Mouse (Mus musculus) intestine, postnatal 0 days (tissue): ENCODE data around the gene Trat1. TPM values are rescaled to one million over a fixed set of nuclear protein-coding genes. Genes with fewer than 3 reads are reported as not detected.

Source experiments
- ATAC-seq: fragments of 200-750 bp; cut with Nextera tagmentation; 2 replicates; pipeline ENCODE4 v1.8.0; 2017; ENCODE audit warnings: mild to moderate bottlenecking, moderate TSS enrichment, moderate library complexity
- H3K27ac ChIP-seq: fragments of 300-500 bp; sonication (generic); 2 replicates; pipeline ENCODE4 v1.5.1; 2014; ENCODE audit warnings: mild to moderate bottlenecking, low read depth, low read length, moderate library complexity
- H3K27me3 ChIP-seq: fragments of 300-500 bp; sonication (generic); replicated peaks from 2 replicates; pipeline ENCODE4 v1.6.1; 2014; ENCODE audit warnings: low read length, mixed read lengths; ENCODE audit not compliant: control insufficient read depth, insufficient read depth
- H3K36me3 ChIP-seq: fragments of 300-500 bp; sonication (generic); 2 replicates; pipeline ENCODE4 v1.6.1; 2014; ENCODE audit warnings: mild to moderate bottlenecking, moderate library complexity; ENCODE audit not compliant: control insufficient read depth, insufficient read depth
- H3K4me1 ChIP-seq: fragments of 300-500 bp; sonication (generic); replicated peaks from 2 replicates; pipeline ENCODE4 v1.6.1; 2014; ENCODE audit warnings: antibody characterized with exemption, low read length, mixed read lengths; ENCODE audit not compliant: control insufficient read depth, insufficient read depth
- H3K4me2 ChIP-seq: fragments of 300-500 bp; sonication (generic); replicated peaks from 2 replicates; pipeline ENCODE4 v1.6.1; 2014; ENCODE audit warnings: low read depth, mild to moderate bottlenecking, moderate library complexity
- H3K4me3 ChIP-seq: fragments of 300-500 bp; sonication (generic); 2 replicates; pipeline ENCODE4 v1.5.1; 2014; ENCODE audit warnings: low read depth, low read length
- H3K9ac ChIP-seq: fragments of 300-500 bp; sonication (generic); 2 replicates; pipeline ENCODE4 v1.6.1; 2014; ENCODE audit warnings: mild to moderate bottlenecking, low read depth, low read length
- H3K9me3 ChIP-seq: fragments of 300-500 bp; sonication (generic); 2 replicates; pipeline ENCODE4 v1.6.1; 2016; ENCODE audit warnings: mixed run types; ENCODE audit not compliant: control insufficient read depth
- CTCF ChIP-seq: sonication (generic); IDR thresholded peaks from 2 replicates; pipeline ENCODE4 v1.5.1; 2016; ENCODE audit warnings: low read depth, mild to moderate bottlenecking, control low read depth, antibody characterized with exemption, moderate library complexity
- WGBS: fragments of 180-500 bp; shearing (Covaris S2); extraction: QIAGEN DNeasy Blood & Tissue Kit; methylation state at CpG from one replicate; pipeline ENCODE4 v1.1.7; 2014; 5-methylcytosine and 5-hydroxymethylcytosine counted together
- polyA plus RNA-seq: library from polyadenylated mRNA; unstranded; fragments of >200 nt; fragmentation: Nextera tagmentation; extraction: Ambion mirVana; gene quantifications from 2 replicates; pipeline ENCODE4 v1.2.1, GENCODE M21; 2015

Trat1 gene
- 0.13 and 0.33 TPM in 2 replicates for polyA plus RNA-seq

DNA sequence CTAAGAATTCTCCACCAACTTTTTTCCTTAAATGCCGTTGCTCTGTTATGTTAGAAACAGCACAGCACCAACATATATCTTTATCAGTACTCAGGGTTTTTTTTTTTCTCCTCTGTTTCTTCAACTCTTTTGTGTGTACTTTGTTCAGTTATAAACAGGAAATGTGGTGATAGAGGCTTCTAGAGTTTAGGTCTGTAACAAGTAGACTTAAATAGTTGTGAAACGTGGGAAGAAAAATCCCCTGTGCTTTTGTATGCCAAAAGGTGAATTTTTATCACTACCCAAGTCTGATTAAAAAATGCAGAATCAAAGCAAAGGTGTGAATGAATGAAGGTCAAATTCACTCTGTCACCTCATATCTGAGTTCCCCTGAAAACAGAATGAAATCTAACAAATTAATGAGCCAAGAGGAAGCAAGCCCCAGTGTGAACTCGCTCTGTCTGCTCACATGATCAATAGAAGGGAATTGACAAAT is at the start of gene Trat1:
Trat1 (minus strand) TSS at position 51 of the 475 bp plus-strand sequence.
- WGBS = 67% methylated on average over 3 of the region's 3 CpGs
- TF ChIP-seq CTCF = no peak
- H3K9ac ChIP-seq = no peak within 1 kb of the TSS
- H3K36me3 ChIP-seq = no peaks in the 10 kb centered on the region
- H3K4me3 ChIP-seq = no peak within 1 kb of the TSS
- H3K4me1 ChIP-seq = no peaks in the 10 kb centered on the region
- H3K27me3 ChIP-seq = no peaks in the 10 kb centered on the region
- H3K9me3 ChIP-seq = no peaks in the 10 kb centered on the region
- H3K4me2 ChIP-seq = no peak within 1 kb of the TSS
- no peak within 1 kb of the TSS for H3K27ac ChIP-seq
- ATAC-seq = no peak

DNA sequence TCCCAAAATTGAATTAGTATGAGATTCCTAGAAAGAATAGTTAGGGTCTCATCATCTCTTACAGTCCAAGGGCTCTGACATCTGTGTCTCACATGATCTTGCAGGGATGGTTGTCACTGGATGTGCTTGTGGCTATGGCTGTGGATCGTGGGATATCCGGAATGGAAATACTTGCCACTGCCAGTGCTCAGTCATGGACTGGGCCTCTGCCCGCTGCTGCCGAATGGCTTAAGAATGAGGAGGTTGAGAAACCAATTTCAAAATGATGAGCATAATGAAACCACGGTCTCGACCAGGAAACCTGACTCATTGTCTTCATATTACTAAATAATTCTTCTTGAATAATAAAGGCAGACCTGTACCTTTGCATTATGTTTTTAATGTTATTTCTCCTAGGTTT is 46.7 kb upstream of the Trat1 start:
- H3K4me2 ChIP-seq = no peak overlapping the region
- 89% methylated on average over 6 of the region's 6 CpGs for WGBS
- TF ChIP-seq CTCF = no peak

GRCm38 (mm10) chr16:48816695-48817094 is 44.9 kb upstream of the Trat1 start, which contains the start of gene Retnlb:
Retnlb (plus strand) TSS chr16:48816856.
- Histone ChIP-seq H3K27ac (no peak within 1 kb of the TSS), H3K9ac (no peak within 1 kb of the TSS), H3K36me3 (no peaks in the 10 kb centered on the region), H3K27me3 (no peaks in the 10 kb centered on the region), H3K4me1 (no peaks in the 10 kb centered on the region), H3K9me3 (no peaks in the 10 kb centered on the region), H3K4me3 (no peak within 1 kb of the TSS), H3K4me2 (no peak within 1 kb of the TSS)
- WGBS = 93% methylated on average over 2 of the region's 2 CpGs
- no peak for TF ChIP-seq CTCF
- no peak for ATAC-seq

More for the DNA sequence above, 46.7 kb upstream of the Trat1 start:
- Histone ChIP-seq H3K27me3 (no peaks in the 10 kb centered on the region), H3K36me3 (no peaks in the 10 kb centered on the region), H3K9me3 (no peaks in the 10 kb centered on the region), H3K4me3 (no peak overlapping the region), H3K9ac (no peak overlapping the region), H3K27ac (no peak overlapping the region), H3K4me1 (no peaks in the 10 kb centered on the region)
- no peak for ATAC-seq

GRCm38 (mm10) chr16:48811881-48812436 is 40.1 kb upstream of the Trat1 start:
- H3K4me1 ChIP-seq = no peaks in the 10 kb centered on the region
- no peak for TF ChIP-seq CTCF
- no peak overlapping the region for H3K9ac ChIP-seq
- ATAC-seq = no peak
- no peak overlapping the region for H3K4me3 ChIP-seq
- no peak overlapping the region for H3K27ac ChIP-seq
- no peak overlapping the region for H3K4me2 ChIP-seq
- no peaks in the 10 kb centered on the region for H3K9me3 ChIP-seq
- H3K27me3 ChIP-seq = no peaks in the 10 kb centered on the region
- 42% methylated on average over 7 of the region's 7 CpGs for WGBS
- H3K36me3 ChIP-seq = no peaks in the 10 kb centered on the region

GRCm38 (mm10) chr16:48809374-48809773 is 37.6 kb upstream of the Trat1 start:
- H3K4me3 ChIP-seq = no peak overlapping the region
- H3K4me2 ChIP-seq = no peak overlapping the region
- no peaks in the 10 kb centered on the region for H3K9me3 ChIP-seq
- H3K4me1 ChIP-seq = no peaks in the 10 kb centered on the region
- no peaks in the 10 kb centered on the region for H3K27me3 ChIP-seq
- H3K9ac ChIP-seq = no peak overlapping the region
- WGBS = 59% methylated on average over 2 of the region's 2 CpGs
- peak; percentile 50 for TF ChIP-seq CTCF
- H3K36me3 ChIP-seq = no peaks in the 10 kb centered on the region
- H3K27ac ChIP-seq = no peak overlapping the region
- no peak for ATAC-seq

DNA sequence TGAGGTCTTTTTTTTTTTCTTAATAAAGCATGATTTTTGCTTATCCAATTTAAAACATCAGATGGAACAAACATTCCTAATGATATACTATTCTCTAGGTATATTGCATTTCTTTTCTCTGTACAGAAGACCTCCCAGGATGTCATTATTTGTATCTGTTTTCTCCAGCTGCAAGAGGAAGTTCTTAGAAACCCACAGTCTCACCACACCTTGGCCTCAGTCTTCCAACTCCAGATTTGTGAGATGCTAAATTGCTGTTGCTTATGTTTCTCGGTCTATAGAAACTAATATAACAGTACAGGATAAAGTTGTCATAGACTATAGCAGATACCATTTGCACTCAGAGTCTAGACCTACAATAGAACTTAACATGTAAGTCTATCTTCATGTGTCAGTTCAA is 34.7 kb upstream of the Trat1 start:
- ATAC-seq = no peak

DNA sequence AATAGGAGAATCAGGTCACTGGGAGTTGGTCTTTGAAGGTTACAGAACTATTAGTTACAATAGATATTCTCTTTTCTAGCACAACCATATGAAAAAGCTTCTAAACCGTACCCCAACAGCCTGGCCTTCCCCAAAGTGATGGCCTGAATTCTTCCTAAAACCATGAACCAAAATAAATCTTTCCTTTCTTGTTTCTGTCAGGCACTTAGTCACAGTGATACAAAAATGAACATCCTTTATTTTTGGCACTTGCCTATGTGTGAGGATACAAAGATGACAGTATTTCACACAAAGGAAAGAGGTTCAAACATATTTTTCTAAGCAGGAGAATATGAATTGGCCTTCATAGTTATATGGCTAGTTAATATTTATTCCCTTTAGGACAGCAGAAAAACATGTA is 33.6 kb upstream of the Trat1 start:
- H3K9me3 ChIP-seq = no peaks in the 10 kb centered on the region
- no peak for ATAC-seq
- 80% methylated on average over 1 of the region's 1 CpGs for whole genome bisulfite sequencing

More for the DNA sequence above, 34.7 kb upstream of the Trat1 start:
- Histone ChIP-seq H3K27me3 (no peaks in the 10 kb centered on the region), H3K36me3 (no peaks in the 10 kb centered on the region), H3K27ac (no peak overlapping the region), H3K9me3 (no peaks in the 10 kb centered on the region), H3K4me2 (no peak overlapping the region), H3K4me1 (no peaks in the 10 kb centered on the region), H3K4me3 (no peak overlapping the region), H3K9ac (no peak overlapping the region)
- no peak for TF ChIP-seq CTCF
- 91% methylated on average over 1 of the region's 1 CpGs for WGBS

More for the DNA sequence above, 33.6 kb upstream of the Trat1 start:
- Histone ChIP-seq H3K4me2 (no peak overlapping the region), H3K4me1 (no peaks in the 10 kb centered on the region), H3K9ac (no peak overlapping the region), H3K27ac (no peak overlapping the region), H3K36me3 (no peaks in the 10 kb centered on the region), H3K27me3 (no peaks in the 10 kb centered on the region), H3K4me3 (no peak overlapping the region)
- TF ChIP-seq CTCF = no peak
